Mouse (Mus musculus) 416B (cell line): ENCODE measurements at regions not wholly inside any gene's neighbourhood (a gene's known extent, or its start where the extent isn't known, plus 50 kb on each side); places are given as distances from the start of the nearest gene placed in this dataset.

Source experiments
- DNase-seq: peaks from one replicate; pipeline ENCODE4 v3.0.0; 2011; ENCODE audit warnings: low read depth

GRCm38 (mm10) chr9:13978842-13979241 lies 151.3 kb downstream of the Fam76b start:
- DNase-seq: no peak

DNA sequence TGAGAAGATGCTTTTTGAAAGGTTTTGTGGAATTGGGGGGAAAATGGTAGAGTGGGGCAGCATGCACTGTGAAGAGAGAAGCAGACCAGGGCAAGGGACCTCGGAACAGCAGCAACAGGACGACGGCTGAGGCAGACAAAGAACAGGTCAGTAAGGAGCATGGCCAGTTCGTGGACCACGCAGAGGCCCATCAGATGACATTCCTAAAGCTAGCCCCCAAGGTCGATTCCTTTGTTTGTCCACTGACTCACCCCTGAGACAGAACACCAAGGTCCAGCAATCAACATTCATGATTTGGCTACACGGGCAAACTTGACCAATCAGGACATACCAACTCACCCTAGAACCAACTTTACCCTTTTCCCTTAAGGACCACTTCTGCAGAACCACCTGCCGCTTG lies 160.0 kb downstream of the Fam76b start:
- no peak for DNase-seq

GRCm38 (mm10) chr9:13988901-13989300 lies 161.4 kb downstream of the Fam76b start:
- no peak for DNase-seq

DNA sequence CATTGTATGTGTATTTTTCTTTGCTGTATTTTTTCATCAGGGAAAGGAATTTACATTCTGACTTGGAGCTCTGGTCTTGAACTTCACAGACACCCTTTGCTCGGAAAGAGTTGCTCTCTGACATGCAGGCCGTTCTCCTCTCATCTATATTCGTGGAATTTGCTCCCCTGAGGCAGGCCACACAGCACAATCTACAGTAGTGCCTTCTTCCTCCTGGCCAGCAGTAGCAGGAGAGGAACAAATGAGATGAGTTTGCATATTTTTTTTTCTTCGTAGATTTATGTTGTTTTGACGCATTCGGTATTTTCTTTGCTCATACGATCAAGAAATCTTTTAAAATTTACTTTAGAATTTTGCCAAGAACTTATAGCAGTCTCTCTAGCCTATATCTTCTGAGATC lies 163.4 kb downstream of the Fam76b start:
- DNase-seq: no peak

DNA sequence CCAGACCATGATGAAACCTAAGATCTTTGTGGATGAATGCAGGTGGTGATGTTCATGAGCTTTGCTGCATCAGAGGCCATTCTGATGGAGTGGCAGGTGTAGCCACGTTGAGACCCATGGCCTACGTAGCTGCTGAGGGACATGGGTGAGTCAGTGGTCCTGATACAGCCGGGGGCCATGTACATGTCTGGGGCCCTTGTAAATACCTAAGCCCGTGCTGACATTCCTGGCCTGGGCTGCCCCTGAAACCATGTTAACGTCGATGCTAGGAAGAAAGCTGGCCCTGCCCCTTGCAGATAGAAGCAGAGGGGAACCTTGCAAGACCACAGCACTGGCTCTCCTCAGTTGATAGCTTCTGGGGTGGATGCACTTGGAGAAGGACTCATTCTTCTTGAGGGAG lies 165.2 kb downstream of the Fam76b start:
- no peak for DNase-seq

DNA sequence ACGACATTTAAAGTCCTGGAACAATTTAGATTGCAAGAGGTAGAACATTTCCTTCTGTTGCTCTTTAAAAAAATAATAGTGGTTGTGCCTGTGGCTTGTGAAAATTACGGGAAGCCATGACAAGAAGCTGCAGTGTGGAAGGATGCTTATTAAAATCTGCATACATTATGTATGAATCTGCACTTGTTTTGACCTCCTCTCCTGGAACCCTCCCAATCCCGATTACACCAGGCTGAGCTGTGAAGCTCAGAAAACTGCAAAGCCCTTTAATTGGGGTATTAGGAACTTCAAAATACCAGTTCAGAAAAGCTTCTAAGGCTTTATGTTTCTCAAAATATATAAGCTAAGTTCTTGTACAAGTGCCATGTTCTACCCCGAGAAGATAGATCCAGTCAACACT lies 171.8 kb downstream of the Fam76b start:
- DNase-seq: no peak

GRCm38 (mm10) chr9:14001517-14001916 lies 174.0 kb downstream of the Fam76b start:
- no peak for DNase-seq

GRCm38 (mm10) chr9:14002236-14002635 lies 174.7 kb downstream of the Fam76b start:
- DNase-seq: no peak

DNA sequence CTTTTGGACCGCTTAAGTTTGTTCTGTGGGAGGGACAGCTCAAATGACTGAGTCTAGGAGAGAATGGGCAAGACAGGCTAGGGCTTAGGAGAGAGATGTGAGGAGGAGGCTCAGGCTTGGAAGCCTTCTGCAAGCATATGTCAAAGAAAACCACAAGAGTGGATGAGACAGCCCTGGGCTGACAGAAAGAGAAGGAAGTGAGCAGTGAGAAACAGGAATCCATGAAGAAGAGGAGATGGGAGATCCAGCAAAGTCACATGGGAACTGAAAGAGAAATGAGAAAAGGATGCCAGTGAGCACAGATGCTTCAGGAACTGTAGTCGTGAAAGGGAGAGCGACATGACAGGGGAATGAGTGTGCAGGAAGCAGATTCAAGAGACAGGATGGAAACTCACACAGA lies 175.6 kb downstream of the Fam76b start:
- peak; percentile 31 for DNase-seq

DNA sequence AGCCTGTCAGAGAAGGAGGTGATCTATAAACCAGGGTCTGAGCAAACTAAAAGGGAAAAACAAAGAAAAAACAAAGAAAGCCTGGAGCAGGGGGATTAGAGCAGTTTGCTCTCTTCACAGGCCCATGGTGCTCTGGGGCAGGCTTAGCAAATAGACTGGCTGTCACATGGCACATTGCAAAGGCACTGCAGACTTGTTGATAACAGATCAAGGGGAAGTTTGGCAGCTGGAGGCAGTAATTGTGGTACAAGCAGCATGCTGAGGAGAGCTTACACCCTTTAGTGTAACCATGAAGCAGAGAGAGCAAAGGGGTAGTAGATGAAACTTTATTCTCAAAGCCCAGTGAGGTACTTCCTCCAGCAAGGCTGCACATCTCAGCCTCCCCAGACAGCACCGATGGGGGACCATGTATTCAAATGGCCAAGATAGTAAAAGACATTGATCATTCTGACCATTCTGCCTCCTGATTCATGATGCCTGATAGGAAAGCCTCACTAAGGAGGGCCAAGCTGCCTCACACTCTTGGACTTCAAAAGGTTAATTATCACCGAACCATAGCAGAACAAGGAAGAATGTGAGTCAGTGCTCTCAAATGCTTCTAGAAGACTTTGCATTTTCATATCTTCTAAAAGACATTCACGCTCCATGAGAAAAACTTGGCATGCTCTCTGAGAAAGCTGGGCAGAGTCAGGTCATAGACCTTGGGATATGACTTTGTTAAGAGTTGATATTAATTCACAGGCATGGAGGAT lies 178.9 kb downstream of the Fam76b start:
- peak; percentile 66 for DNase-seq

GRCm38 (mm10) chr9:14009451-14009850 lies 181.9 kb downstream of the Fam76b start:
- DNase-seq: no peak

DNA sequence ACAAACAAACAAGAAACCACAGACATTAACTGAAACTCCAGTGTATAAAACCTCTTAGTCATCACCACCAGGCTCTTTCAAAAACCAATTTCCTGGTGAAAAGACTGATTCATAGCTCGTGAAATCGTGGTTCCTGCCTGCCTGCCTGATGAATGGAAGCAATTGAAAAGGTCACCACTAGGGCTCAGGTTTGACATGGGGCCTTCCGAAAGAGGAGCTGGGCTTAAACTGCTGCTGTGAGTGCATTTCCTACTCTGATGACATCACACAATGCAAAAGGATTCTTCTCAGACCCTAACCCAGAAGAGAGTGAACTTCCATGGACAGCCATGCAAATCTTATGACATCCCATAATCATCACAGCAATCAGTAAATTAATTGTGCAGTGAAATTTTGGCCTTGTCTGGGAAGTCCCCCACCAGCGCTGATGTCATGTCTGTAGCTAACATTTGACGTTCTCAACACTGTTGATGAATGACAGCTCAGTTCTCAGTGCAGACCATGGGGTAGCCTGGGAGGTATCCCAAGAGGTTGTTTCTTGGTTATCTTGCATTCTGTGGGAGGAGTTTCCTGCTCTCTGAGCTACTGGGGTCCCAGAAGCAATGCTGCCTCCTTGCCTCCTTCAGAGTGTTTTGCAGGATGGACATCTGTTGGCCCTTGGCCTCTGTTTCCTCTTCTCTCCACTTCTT lies 182.9 kb downstream of the Fam76b start:
- DNase-seq: peak; percentile 88

DNA sequence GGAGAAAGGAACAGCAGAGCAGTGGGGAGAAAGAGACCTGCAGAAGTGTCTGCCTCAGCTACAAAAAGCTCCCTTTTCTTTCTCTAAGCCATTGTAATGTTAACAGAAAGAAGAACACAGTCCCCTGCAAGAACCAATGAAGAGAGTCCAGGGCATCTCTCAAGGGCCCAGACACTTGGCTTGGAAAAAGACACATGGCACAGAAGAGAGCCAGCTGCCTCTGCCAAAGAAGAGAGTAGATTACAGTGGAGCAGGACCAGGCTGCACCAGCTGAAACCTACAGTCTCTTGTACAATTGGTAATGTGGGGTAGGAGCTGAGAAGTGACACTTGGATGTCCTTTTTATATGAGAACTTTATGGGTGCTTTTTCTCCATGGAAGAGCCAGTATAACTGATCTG lies 196.7 kb downstream of the Fam76b start:
- no peak for DNase-seq

DNA sequence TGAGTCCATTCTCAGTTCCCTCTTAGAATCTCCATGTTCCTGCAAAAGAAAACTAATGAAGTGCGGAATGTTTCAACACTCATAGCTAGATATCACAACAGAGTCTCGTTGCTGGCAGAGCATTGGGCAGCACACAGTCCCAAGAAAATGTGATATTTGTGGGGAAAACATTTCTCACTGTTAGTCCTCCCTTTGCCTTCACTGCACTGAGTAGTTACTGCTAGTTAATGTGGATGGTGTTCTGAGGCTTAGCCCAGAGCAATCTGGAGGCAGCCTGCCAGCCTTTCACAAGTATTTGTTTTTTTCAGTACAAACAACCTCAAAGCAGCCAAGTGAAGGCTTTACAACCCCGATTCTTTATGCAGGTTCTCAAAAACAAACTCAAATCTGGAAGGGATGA lies 197.2 kb downstream of the Fam76b start:
- no peak for DNase-seq

GRCm38 (mm10) chr9:14028056-14028455 lies 200.5 kb downstream of the Fam76b start:
- no peak for DNase-seq

DNA sequence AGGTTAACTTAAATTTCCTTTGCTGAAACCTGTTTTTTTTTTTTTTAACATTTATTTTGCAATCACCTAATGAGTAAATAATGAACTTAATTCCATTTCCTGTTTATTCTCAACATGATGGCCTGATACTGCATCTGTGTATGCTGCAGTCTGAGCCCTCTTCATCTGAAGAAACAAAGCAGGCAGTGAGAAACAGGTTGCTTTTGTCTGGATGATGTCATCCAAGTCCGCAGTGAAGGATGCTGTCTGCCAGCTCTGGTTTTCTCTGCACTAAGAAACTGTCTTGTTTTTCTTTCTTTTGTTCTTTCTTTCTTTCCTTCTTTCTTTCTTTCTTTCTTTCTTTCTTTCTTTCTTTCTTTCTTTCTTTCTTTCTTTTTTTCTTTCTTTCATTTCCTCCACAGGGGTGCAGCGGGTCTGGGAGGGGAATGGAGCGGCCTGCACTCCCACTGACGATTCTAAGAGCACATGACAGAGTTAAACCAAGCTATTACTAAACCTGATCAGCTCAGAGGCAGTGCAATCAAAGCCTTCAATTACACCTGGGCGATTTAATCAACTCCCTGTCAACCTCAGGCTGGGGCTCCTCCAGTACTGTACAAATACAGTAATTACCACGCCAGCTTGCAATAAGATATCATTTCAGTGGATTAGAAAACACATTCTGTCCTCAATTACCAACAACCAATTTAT lies 204.0 kb downstream of the Fam76b start:
- DNase-seq: no peak

DNA sequence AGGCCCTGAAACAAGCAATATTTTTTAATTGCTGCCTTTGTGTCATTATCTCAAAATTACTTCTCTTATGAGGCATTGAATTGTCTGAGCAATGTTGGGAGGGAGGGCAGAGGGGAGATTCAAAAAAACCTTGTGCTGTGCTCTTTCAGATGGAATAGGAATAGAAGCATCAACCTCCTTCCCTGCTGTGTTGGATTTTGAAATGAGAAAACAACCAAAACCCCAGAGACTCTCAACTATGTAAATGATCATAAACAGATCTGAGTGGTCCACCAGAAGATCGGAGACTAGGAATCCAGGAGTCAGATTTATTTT lies 204.5 kb downstream of the Fam76b start:
- DNase-seq: no peak

DNA sequence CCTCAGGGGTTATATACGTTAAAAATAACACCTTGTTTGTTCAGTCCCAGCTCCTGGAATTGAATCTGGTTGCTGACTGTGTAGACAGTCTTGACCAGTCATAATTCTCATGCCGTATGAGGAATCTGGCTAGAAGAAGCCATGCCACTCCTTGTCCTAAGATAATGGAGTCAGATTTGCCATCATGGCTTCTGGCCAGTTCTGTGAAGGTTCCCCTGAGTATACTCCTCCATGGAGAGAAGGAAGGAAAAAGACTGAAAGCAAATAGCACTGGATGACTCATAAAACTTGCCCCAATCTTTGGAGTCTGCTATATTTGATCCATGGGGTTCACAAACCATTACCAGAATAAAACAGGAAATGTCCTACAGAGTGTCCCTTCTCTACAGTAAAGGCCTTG lies 208.0 kb downstream of the Fam76b start:
- DNase-seq: no peak

DNA sequence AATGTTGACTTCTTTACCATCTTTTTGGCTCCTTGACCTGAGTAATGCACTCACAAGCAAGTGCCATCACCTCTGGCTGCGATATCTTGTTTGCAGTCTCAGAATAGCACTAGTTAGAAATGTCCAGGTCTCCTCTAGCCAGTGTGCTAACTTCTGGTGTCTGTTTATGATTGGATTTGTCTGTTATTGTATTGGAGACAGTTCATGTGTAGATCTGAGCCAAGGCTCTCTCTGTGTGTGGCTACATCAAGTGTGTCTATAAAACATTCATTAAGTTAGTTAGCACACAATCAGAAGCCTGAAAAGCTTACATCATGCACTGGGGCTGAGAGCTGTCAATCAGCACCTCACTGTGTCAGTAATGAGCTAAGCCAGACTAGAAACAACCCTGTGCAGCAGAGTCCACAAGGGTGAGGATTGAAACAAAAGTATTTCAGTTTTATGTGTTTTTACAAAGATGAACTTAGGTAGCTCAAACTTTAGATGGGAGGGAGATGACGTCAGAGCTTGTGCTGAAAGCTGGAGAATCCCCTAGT lies 214.5 kb downstream of the Fam76b start:
- DNase-seq: no peak

DNA sequence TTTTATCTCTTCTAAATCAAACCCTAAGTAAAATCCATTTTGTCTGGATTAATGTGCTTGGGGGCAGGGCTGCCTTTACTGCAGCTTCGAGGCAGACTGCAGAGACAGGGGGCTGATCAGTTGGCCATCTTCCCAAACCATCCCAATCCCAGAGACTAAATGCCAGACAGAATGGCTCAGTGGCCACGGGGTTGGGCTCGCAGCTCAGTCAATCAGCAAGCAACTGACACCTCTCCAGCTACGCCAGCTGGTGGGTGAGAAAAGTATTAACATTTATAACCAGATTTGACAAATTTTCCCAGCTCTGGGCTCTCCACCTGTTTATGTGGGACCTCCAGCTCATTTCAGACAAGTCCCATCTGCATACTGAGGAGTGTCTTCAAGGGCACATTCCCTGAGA lies 220.7 kb downstream of the Fam76b start:
- DNase-seq: no peak

DNA sequence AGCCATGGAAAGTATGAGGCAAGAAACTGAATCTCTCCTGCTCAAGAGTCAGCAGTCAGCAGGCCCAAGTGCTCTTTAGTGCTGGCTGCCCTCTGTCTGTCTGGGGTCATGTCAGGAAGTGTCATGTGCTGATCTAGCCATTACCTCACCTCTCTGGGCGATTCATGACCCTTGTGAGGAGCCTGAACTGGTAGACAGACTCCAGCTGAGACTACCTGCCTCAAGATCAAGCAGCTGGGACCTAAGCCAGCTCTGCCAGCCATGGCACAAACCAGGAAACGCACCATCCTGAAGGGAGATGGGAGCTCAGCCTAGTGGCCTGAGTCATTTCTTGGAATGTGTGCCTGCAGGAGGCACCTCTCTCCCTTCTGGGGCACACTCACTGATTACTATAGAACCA lies 221.2 kb upstream of the Sesn3 start:
- DNase-seq: peak; percentile 23

GRCm38 (mm10) chr9:14056410-14057172 lies 218.3 kb upstream of the Sesn3 start:
- no peak for DNase-seq
